Mouse (Mus musculus): ENCODE measurements around the gene Adgrb2.

DNA sequence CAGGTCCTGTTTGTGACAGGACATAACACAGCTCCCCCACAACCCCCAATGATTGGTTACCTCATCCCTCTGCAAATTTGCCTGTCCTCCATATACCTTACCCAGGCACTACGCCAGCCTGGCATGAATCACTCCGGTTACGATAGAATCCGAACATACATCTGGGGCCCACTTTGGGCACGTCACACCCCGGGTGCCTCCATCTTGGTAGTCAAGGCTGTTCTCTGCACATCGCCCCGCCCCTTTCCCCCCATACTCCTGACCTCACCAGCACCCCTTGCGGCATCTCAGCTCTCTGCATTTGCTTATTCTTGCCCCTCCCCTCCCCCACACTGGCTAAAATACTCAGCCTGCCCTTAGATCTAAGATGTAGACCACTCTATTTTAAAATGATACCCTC lies 20.9 kb downstream of the Adgrb2 start:
- TF ChIP-seq CTCF (conservative IDR thresholded peaks at IDR 0.05 in 1 of 2, IDR thresholded peaks at IDR 0.05 in 1 of 2; ENCODE audit: low read depth in 2 of 2, low read length in 2 of 2) (peak in 1 of 2 experiments; percentile 16; a peak in 2 of 4 replicates), POLR2A (IDR thresholded peaks at IDR 0.05; ENCODE audit: low read depth, low read length) (no peak)

Data from CH12.LX (cell line).